Mouse (Mus musculus) cerebellum, postnatal 36 days (tissue): ENCODE results near the gene Apex2.
"Not testable (repeated sequence)": the region's sequence is repeated elsewhere in the genome, so short reads cannot be mapped to it uniquely, and the experiment has no call there.

Experiments
- DNase-seq, 2 experiments: peaks; one replicate each; pipeline ENCODE4 v3.0.0; 2021 to 2022; ENCODE audit warnings: mixed read lengths in 2 of 2

The Apex2 gene

GRCm38 (mm10) chrX:150487811-150488210 is 101.9 kb downstream of the Apex2 start:
- DNase-seq, result not testable (repeated sequence)

DNA sequence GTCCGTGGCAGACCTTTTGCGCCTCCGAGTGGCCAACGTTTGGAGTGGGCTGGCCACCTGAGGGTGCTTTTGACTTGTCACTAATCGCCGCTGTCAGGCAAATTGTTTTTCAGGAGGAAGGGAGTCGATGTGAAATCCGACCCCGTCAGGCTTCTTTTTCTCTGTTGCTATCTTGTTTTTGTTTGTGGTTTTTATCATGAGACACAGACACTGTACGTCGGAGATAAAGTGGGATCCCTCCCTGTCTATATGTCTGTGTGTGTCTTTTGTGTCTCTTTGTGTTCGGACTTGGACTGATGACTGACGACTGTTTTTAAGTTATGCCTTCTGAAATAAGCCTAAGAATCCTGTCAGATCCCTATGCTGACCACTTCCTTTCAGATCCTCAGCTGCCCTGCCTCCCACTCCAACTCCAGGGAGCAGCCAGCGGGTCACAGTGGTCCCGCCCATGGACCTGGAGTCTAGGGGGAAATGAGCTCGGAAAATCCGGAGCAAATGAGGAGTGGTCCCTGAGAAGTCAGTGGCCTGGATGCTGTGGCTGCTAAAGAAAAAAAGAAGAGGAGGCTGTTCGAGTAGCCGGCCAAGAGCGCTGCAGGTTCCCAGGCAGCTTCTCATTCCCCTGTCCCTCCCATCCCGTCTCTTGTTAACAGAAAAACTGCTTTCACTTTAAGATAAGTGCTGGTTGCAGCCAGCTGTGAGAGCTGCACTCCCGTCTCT is 103.2 kb downstream of the Apex2 start:
- not testable (repeated sequence) for DNase-seq

GRCm38 (mm10) chrX:150477854-150478780 is 111.6 kb downstream of the Apex2 start:
- peak; percentile 73 to 90 for DNase-seq

GRCm38 (mm10) chrX:150471416-150471815 is 118.3 kb downstream of the Apex2 start:
- DNase-seq, result no peak
